Comparison of ENCODE assay signal across 13 mouse cellular contexts in the genomic region with DNA sequence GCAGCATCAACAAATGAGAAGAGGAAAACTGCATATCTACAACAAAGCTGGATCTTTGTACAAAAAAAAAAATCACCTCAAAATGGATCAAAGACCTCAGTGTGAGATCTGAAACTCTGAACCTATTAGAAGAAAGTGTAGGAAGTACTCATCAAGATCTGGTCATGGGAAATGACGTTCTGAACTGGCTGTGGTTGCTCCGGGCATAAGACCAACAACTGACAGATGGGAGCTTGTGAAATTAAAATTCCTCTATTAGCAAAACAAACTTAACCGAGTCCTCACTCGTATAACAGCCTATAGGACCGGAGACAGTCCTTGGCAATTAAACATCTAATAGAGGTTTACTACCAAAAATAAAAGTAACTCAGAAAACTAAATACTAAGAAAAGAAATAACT.
A peak's percentile ranks its signal among the peaks of the same experiment; 100 is the strongest.
DNase-seq lines count a peak whose midpoint lies in the region; ATAC-seq lines count a peak whose summit lies in the region.
"Had no signal": no experiment of that assay in that cellular context is flagged by ENCODE, and none has a peak within 500 bp of the region (broad histone marks: within the 10 kb centered on the region; RNA-seq: fewer than 3 reads in every experiment).

No protein-coding gene starts in this region.

- H3K4me3 ChIP-seq in kidney, embryonic 14.5 days (ENCODE audit: low read length): no peak overlapping the region
- H3K4me3 ChIP-seq: forebrain, embryonic 13.5 days; liver, embryonic 13.5 days; neural tube, embryonic 15.5 days had no signal

- no peak overlapping the region for H3K9ac ChIP-seq in kidney, embryonic 14.5 days (ENCODE audit: low read depth, low read length)
- H3K9ac ChIP-seq: forebrain, embryonic 13.5 days; liver, embryonic 13.5 days; neural tube, embryonic 15.5 days had no signal

- no peaks in the 10 kb centered on the region for H3K9me3 ChIP-seq in kidney, embryonic 14.5 days (ENCODE audit: control insufficient read depth, low read length)
- H3K9me3 ChIP-seq: forebrain, embryonic 13.5 days; G1E; liver, embryonic 13.5 days; neural tube, embryonic 15.5 days had no signal

- no peak for ATAC-seq in kidney, embryonic 14.5 days (ENCODE audit: low FRiP score, low TSS enrichment)
- ATAC-seq: forebrain, embryonic 13.5 days had no signal

- no peaks in the 10 kb centered on the region for H3K36me3 ChIP-seq in kidney, embryonic 14.5 days (ENCODE audit: control insufficient read depth, insufficient read depth, low read length)
- H3K36me3 ChIP-seq: G1E; liver, embryonic 13.5 days; neural tube, embryonic 15.5 days had no signal

- peak; percentile 63 for DNase-seq in kidney, postnatal 10 days
- DNase-seq in brain, adult 2 months (ENCODE audit: low read depth, low spot score): peak; percentile 42
- DNase-seq in fibroblast of lung, adult 2 months (ENCODE audit: low read depth): peak; percentile 65
- DNase-seq in lung, postnatal 36 days: peak; percentile 29
- no peak for DNase-seq in spleen, postnatal 14 days (ENCODE audit: low spot score in 2 of 2)
- DNase-seq in frontal cortex, postnatal 25 days (ENCODE audit: low spot score in 2 of 2): no peak
- DNase-seq: liver, embryonic 13.5 days; midbrain, embryonic 14.5 days; right cerebral cortex, postnatal 25 days had no signal

- no peak overlapping the region for H3K27ac ChIP-seq in kidney, embryonic 14.5 days (ENCODE audit: low read depth, low read length)
- H3K27ac ChIP-seq: forebrain, embryonic 13.5 days; liver, embryonic 13.5 days; neural tube, embryonic 15.5 days had no signal

- no peaks in the 10 kb centered on the region for H3K4me1 ChIP-seq in kidney, embryonic 14.5 days (ENCODE audit: control insufficient read depth, insufficient read depth, low read length)
- H3K4me1 ChIP-seq: forebrain, embryonic 13.5 days; liver, embryonic 13.5 days; neural tube, embryonic 15.5 days had no signal

- H3K4me2 ChIP-seq in kidney, embryonic 14.5 days (replicated peaks; ENCODE audit: low read depth, low read length): no peak overlapping the region
- H3K4me2 ChIP-seq: forebrain, embryonic 13.5 days; liver, embryonic 13.5 days; neural tube, embryonic 15.5 days had no signal

- 62% methylated on average over 5 of the region's 5 CpGs for WGBS in kidney, embryonic 14.5 days

- H3K27me3 ChIP-seq in kidney, embryonic 14.5 days (ENCODE audit: control insufficient read depth, insufficient read depth, low read length): no peaks in the 10 kb centered on the region
- H3K27me3 ChIP-seq: forebrain, embryonic 13.5 days; liver, embryonic 13.5 days; neural tube, embryonic 15.5 days had no signal

Comparison
In these comparisons a context has a peak if more than half of its experiments do, and no peak if none do; other contexts are left out.
1. DNase-seq: peak in kidney, postnatal 10 days (single experiment), brain, adult 2 months (single experiment), fibroblast of lung, adult 2 months (single experiment) and lung, postnatal 36 days (single experiment); none in spleen, postnatal 14 days (0 of 2) and frontal cortex, postnatal 25 days (0 of 2).